Mouse (Mus musculus): ENCODE results near the gene Tmem28. TPM values are rescaled to one million over a fixed set of nuclear protein-coding genes. Genes with fewer than 3 reads are reported as not detected.

The Tmem28 gene
- polyA plus RNA-seq (2014; fragmentation: Nextera tagmentation; extraction: Ambion mirVana), result 0.29 and 0.32 TPM in 2 replicates

DNA sequence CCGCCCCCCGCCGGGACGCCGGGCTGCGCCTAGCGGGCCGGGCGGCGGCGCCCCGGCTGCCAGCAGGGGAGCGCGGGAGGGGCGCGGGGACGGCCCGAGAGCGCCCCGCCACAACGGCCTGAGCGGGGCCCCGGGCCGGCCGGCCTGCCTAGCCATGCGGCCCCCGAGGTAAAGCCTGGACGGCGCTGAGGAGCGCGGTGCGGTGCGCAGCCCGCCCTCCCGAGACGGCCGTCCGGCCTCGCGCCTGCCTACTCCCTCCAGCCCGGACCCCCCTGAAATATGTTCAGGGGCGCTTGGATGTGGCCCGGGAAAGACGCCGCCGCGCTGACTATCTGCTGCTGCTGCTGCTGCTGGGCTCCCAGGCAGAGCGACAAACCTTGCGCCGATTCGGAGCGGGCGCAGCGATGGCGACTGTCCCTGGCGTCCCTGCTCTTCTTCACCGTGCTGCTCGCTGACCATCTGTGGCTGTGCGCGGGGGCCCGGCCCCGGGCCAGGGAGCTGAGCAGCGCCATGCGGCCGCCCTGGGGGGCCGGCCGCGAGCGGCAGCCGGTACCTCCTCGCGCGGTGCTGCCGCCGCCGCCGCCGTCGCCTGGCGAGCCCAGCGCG lies at the start of gene Tmem28:
TSS of gene Tmem28 (plus strand) at position 232 of the 606 bp plus-strand sequence.
- 19% methylated on average over 21 of the region's 82 CpGs for WGBS
- Histone ChIP-seq H3K36me3 (replicated peaks; ENCODE audit: control insufficient read depth, insufficient read depth, low read depth, low read length) (no peaks in the 10 kb centered on the region), H3K4me3 (ENCODE audit: low read depth, low read length) (peak within 1 kb of the TSS; percentile 48), H3K27me3 (ENCODE audit: control insufficient read depth, insufficient read depth, low read length) (peaks cover 24% of the 10 kb centered on the region), H3K9ac (replicated peaks; ENCODE audit: low read length) (no peak within 1 kb of the TSS), H3K4me2 (ENCODE audit: low read depth, low read length) (peak within 1 kb of the TSS; percentile 75), H3K9me3 (replicated peaks; ENCODE audit: control insufficient read depth, low read length) (no peaks in the 10 kb centered on the region), H3K4me1 (ENCODE audit: control insufficient read depth, insufficient read depth, low read length) (no peaks in the 10 kb centered on the region), H3K27ac (replicated peaks; ENCODE audit: low read depth, low read length) (no peak within 1 kb of the TSS)
- peak; percentile 1 for DNase-seq (ENCODE audit: low spot score)
- ATAC-seq (replicated peaks; ENCODE audit: insufficient number of reproducible peaks, low FRiP score, low TSS enrichment, low read depth), result no peak

- H3K27ac ChIP-seq (replicated peaks; ENCODE audit: low read depth, low read length), result no peak overlapping the region
- H3K27me3 ChIP-seq (ENCODE audit: control insufficient read depth, insufficient read depth, low read length), result no peaks in the 10 kb centered on the region
- no peaks in the 10 kb centered on the region for H3K36me3 ChIP-seq (replicated peaks; ENCODE audit: control insufficient read depth, insufficient read depth, low read depth, low read length)
Measured at GRCm38 (mm10) chrX:99780308-99780707, 40.5 kb upstream of the Tmem28 start.

GRCm38 (mm10) chrX:99808375-99808774 lies 12.4 kb upstream of the Tmem28 start:
- peak; percentile 41 for DNase-seq (ENCODE audit: low spot score)
- no peak for ATAC-seq (replicated peaks; ENCODE audit: insufficient number of reproducible peaks, low FRiP score, low TSS enrichment, low read depth)
- Histone ChIP-seq H3K4me2 (ENCODE audit: low read depth, low read length) (no peak overlapping the region), H3K9ac (replicated peaks; ENCODE audit: low read length) (no peak overlapping the region), H3K4me3 (ENCODE audit: low read depth, low read length) (no peak overlapping the region), H3K36me3 (replicated peaks; ENCODE audit: control insufficient read depth, insufficient read depth, low read depth, low read length) (no peaks in the 10 kb centered on the region), H3K9me3 (replicated peaks; ENCODE audit: control insufficient read depth, low read length) (no peaks in the 10 kb centered on the region), H3K27ac (replicated peaks; ENCODE audit: low read depth, low read length) (no peak overlapping the region), H3K27me3 (ENCODE audit: control insufficient read depth, insufficient read depth, low read length) (peaks cover 2% of the 10 kb centered on the region; the same call in 1 of the 2 replicates), H3K4me1 (ENCODE audit: control insufficient read depth, insufficient read depth, low read length) (no peaks in the 10 kb centered on the region)
- WGBS, result 31% methylated on average over 1 of the region's 1 CpGs

More at GRCm38 (mm10) chrX:99780308-99780707, 40.5 kb upstream of the Tmem28 start:
- H3K9ac ChIP-seq (replicated peaks; ENCODE audit: low read length), result no peak overlapping the region
- DNase-seq (ENCODE audit: low spot score), result no peak
- no peaks in the 10 kb centered on the region for H3K9me3 ChIP-seq (replicated peaks; ENCODE audit: control insufficient read depth, low read length)
- no peak for ATAC-seq (replicated peaks; ENCODE audit: insufficient number of reproducible peaks, low FRiP score, low TSS enrichment, low read depth)
- H3K4me1 ChIP-seq (ENCODE audit: control insufficient read depth, insufficient read depth, low read length), result no peaks in the 10 kb centered on the region
- H3K4me3 ChIP-seq (ENCODE audit: low read depth, low read length), result no peak overlapping the region
- 62% methylated on average over 4 of the region's 4 CpGs for WGBS
- no peak overlapping the region for H3K4me2 ChIP-seq (ENCODE audit: low read depth, low read length)

GRCm38 (mm10) chrX:99819395-99819935 lies 1.4 kb upstream of the Tmem28 start:
- no peaks in the 10 kb centered on the region for H3K36me3 ChIP-seq (replicated peaks; ENCODE audit: control insufficient read depth, insufficient read depth, low read depth, low read length)
- no peak overlapping the region for H3K9ac ChIP-seq (replicated peaks; ENCODE audit: low read length)
- H3K27ac ChIP-seq (replicated peaks; ENCODE audit: low read depth, low read length), result no peak overlapping the region
- H3K4me3 ChIP-seq (ENCODE audit: low read depth, low read length), result peak overlapping the region; percentile 48
- peaks cover 24% of the 10 kb centered on the region for H3K27me3 ChIP-seq (ENCODE audit: control insufficient read depth, insufficient read depth, low read length)
- DNase-seq (ENCODE audit: low spot score) (peak; percentile 82), ATAC-seq (replicated peaks; ENCODE audit: insufficient number of reproducible peaks, low FRiP score, low TSS enrichment, low read depth) (peak; percentile 80)
- H3K4me2 ChIP-seq (ENCODE audit: low read depth, low read length), result peak overlapping the region; percentile 75
- no peaks in the 10 kb centered on the region for H3K4me1 ChIP-seq (ENCODE audit: control insufficient read depth, insufficient read depth, low read length)
- 17% methylated on average over 22 of the region's 22 CpGs for WGBS
- H3K9me3 ChIP-seq (replicated peaks; ENCODE audit: control insufficient read depth, low read length), result no peaks in the 10 kb centered on the region

- H3K9me3 ChIP-seq (replicated peaks; ENCODE audit: control insufficient read depth, low read length), result no peaks in the 10 kb centered on the region
- DNase-seq (ENCODE audit: low spot score), result no peak
- peak; percentile 65 for ATAC-seq (replicated peaks; ENCODE audit: insufficient number of reproducible peaks, low FRiP score, low TSS enrichment, low read depth)
- H3K27ac ChIP-seq (replicated peaks; ENCODE audit: low read depth, low read length), result no peak overlapping the region
- peak overlapping the region; percentile 48 for H3K4me3 ChIP-seq (ENCODE audit: low read depth, low read length)
- H3K4me1 ChIP-seq (ENCODE audit: control insufficient read depth, insufficient read depth, low read length), result no peaks in the 10 kb centered on the region
- peak overlapping the region; percentile 75 for H3K4me2 ChIP-seq (ENCODE audit: low read depth, low read length)
- no peak overlapping the region for H3K9ac ChIP-seq (replicated peaks; ENCODE audit: low read length)
- no peaks in the 10 kb centered on the region for H3K36me3 ChIP-seq (replicated peaks; ENCODE audit: control insufficient read depth, insufficient read depth, low read depth, low read length)
- WGBS, result 21% methylated on average over 27 of the region's 105 CpGs
- peaks cover 24% of the 10 kb centered on the region for H3K27me3 ChIP-seq (ENCODE audit: control insufficient read depth, insufficient read depth, low read length)
Measured at GRCm38 (mm10) chrX:99819936-99820789, 658 bp upstream of the Tmem28 start.

DNA sequence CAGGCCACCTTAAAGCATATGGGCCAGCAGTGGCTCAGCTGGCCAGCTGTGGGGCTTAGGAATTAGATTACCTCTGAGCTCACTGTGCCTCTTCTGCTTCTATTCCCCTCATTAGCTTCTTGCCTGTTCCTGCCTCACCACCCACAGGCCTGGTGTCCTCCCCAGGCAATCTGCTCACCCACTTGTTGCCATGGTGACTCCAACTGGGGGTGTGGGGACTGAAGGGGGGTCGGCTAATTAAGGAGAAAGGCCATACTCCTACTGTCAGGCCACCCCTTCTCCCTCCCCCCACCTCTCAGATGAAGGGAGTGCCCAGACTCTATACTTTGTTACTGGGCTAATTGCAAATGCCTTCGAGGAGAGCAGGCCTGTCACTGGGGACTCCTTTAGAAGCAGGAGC lies 21.3 kb downstream of the Tmem28 start:
- no peak for ATAC-seq (replicated peaks; ENCODE audit: insufficient number of reproducible peaks, low FRiP score, low TSS enrichment, low read depth)
- Histone ChIP-seq H3K9me3 (replicated peaks; ENCODE audit: control insufficient read depth, low read length) (no peaks in the 10 kb centered on the region), H3K9ac (replicated peaks; ENCODE audit: low read length) (no peak overlapping the region), H3K4me2 (ENCODE audit: low read depth, low read length) (no peak overlapping the region), H3K36me3 (replicated peaks; ENCODE audit: control insufficient read depth, insufficient read depth, low read depth, low read length) (no peaks in the 10 kb centered on the region), H3K27me3 (ENCODE audit: control insufficient read depth, insufficient read depth, low read length) (no peaks in the 10 kb centered on the region; the same call in 1 of the 2 replicates), H3K4me1 (ENCODE audit: control insufficient read depth, insufficient read depth, low read length) (no peaks in the 10 kb centered on the region), H3K4me3 (ENCODE audit: low read depth, low read length) (no peak overlapping the region), H3K27ac (replicated peaks; ENCODE audit: low read depth, low read length) (no peak overlapping the region)
- DNase-seq (ENCODE audit: low spot score), result no peak
- 12% methylated on average over 2 of the region's 2 CpGs for WGBS

GRCm38 (mm10) chrX:99853261-99853741 lies 32.5 kb downstream of the Tmem28 start:
- Histone ChIP-seq H3K9ac (replicated peaks; ENCODE audit: low read length) (peak overlapping the region; percentile 65), H3K36me3 (replicated peaks; ENCODE audit: control insufficient read depth, insufficient read depth, low read depth, low read length) (no peaks in the 10 kb centered on the region), H3K27me3 (ENCODE audit: control insufficient read depth, insufficient read depth, low read length) (no peaks in the 10 kb centered on the region), H3K4me2 (ENCODE audit: low read depth, low read length) (peak overlapping the region; percentile 40), H3K27ac (replicated peaks; ENCODE audit: low read depth, low read length) (no peak overlapping the region), H3K4me3 (ENCODE audit: low read depth, low read length) (peak overlapping the region; percentile 21), H3K4me1 (ENCODE audit: control insufficient read depth, insufficient read depth, low read length) (no peaks in the 10 kb centered on the region), H3K9me3 (replicated peaks; ENCODE audit: control insufficient read depth, low read length) (no peaks in the 10 kb centered on the region)
- WGBS, result 11% methylated on average over 30 of the region's 35 CpGs
- peak; percentile 87 for ATAC-seq (replicated peaks; ENCODE audit: insufficient number of reproducible peaks, low FRiP score, low TSS enrichment, low read depth)
- DNase-seq (ENCODE audit: low spot score), result peak; percentile 78

All from embryonic facial prominence, embryonic 11.5 days (tissue).